Mouse (Mus musculus) cerebellum, adult 9-11 months (tissue): Measurements from ENCODE around the gene Trpm5.

Source experiments
- DNase-seq: peaks from one replicate; pipeline ENCODE4 v3.0.0; 2022

The Trpm5 gene

DNA sequence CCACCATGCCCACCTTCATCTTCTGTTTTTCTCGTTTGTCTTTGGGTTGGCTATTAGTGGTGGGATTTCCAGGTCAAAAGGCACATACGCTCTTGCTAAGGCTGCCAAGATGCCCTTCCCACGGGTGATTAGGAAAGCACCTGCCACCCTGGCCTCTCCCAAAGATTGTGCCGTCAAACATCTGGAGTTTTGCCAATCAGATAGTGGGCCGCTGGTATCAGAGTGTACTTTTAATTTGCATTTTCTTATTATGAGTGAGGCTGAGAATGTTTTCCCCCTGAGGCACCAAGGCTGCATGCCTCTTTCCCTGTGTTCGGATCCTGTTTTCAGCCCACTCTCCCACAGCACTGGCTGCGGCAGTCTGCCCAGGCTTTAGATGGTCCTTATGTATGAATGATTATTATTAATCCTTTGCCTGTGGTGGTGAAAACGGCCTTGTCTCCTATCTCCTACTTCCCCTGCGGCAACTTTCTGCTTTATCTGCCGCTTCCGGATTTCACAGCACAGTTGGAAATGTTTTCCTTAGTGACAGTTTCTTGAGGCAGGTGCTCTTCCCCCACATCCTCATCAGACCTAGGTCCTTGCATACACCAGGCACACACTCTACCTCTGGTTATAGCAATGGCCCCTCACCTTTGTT is 10.9 kb upstream of the Trpm5 start:
- no peak for DNase-seq

DNA sequence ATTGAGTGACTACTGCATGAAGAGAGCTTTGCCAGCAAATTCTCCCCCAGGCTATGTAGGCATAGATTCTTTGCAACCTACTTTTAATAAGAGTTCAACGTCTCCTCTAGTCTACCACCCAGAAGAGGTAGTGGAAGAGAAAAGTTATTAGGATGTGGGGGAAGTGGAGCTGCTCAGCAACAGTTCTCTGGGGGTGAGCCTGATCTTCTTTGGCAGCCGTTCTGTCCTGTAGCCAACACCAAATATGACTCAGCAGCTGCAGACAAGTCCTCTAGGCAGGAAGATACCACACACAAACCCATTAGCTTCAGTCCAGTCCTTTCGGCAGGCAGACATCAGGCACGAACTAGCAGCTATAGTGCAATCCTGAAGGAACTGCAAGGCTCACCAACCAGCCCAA is 6.3 kb upstream of the Trpm5 start:
- no peak for DNase-seq

DNA sequence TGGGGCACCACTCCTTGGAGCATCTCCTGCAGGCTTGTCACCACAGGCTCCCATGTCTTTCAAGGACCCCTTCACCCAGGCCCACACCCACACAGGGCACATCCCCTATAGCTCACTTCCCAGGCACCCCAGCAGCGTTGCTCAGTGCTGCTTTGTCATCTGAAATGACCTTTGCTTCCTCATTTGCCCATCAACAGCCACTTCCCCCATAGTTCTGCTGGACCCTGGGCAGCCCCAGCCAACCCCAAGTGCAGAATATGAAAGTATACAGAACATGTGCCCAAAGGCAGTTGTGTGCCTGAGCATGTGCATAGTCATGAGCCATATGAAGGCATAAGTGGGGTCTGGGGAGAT is 1.1 kb upstream of the Trpm5 start:
- DNase-seq, result no peak

DNA sequence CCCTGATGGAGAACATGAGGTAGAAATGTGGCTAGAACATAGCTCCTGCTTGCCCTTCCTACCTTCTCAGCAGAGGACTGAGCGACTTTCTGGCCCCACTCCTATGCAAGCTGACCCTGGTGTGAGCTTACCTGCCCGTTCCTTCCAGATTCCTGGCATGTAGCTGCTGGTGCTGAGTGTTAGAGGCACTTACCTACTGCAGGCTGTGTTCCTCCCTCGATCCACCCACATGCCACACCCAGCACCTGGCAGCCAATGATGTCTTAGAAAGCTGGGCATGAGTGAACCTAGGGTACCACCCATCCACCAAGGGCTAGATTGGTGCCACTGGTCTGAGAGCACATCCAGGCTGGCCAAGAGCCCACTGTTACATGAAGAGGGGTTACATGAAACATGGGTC is 595 bp downstream of the Trpm5 start:
- no peak for DNase-seq

DNA sequence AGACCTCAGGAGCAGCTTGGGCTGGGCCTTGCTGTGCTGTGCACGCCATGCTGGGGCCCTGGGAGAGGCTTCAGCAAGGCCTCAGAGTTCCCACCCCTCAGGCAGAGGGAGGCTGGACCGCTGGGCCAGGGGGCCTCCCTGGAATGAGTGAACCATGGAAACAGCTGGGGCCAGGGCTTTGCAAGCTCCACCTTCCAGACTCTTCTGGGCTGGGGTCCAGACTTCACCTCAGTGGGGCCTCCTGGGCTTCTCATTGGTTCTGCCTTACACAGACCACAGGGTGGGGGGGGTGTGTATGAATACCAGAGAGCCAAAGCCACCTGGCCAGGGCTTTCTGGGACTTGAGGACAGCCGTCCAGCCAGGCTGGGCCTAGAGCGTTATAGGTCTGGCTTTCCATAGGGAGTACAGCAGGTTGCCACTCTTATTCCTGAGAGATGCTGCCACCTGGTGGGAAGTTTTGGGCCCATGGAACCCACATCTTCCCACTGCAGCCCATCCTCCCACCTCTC is 7.3 kb downstream of the Trpm5 start:
- no peak for DNase-seq

DNA sequence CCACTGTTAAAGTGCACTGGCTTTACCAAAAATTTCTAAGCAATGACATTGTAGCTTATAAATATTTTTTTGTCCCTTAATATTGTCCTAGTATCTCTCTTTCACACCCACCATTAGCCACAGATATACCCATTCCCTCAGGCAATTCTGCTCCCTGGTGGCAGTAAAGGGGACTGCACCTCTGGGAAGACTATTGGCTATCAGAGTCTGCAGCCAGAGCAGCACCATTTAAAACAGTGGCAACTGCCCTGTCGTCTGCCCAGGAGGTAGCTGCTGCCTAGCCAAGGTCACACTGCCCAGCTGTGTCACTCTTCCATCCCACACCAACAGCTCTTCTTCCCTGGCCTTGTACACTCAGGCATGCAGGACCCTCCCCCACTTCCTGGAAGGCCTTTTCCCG is 8.1 kb downstream of the Trpm5 start:
- DNase-seq, result peak; percentile 43

DNA sequence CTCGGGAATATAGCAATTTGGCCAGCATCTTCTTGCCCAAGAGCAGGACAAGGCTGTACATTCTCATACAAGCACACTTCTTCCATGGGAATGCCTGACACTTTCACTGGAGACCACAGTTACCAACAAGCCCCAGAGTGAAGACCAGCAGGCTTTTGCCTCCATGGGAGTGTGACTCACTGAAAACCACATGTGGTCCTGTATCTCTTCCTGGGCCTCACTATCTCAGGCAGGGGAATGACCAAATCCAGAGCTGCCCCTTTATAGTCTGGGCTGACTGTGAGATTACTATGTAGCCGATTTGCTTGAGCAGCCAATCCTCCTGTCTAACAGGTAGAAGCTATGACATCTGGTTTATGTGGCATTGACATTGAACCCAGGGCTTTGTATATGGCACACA is 10.7 kb downstream of the Trpm5 start:
- no peak for DNase-seq

DNA sequence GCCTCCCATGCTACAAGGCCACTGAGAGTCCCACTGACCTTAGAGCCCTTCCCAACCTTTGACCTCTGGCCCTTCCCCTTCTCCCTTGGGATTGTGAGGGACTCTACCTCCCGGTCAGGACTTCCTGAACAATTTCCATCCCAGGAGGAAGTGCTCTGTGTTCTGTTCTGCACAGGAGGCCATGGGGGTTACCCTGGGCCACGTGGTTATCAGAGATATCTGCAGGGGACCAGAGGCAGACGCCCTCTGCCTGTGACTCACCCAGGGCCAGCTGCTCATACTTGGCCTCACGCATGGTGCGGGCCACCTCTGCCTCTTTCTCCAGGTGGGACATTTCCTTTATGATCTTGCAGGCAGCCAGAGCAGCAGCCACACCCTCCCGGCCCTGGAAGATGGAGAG is 12.4 kb downstream of the Trpm5 start:
- DNase-seq, result no peak

DNA sequence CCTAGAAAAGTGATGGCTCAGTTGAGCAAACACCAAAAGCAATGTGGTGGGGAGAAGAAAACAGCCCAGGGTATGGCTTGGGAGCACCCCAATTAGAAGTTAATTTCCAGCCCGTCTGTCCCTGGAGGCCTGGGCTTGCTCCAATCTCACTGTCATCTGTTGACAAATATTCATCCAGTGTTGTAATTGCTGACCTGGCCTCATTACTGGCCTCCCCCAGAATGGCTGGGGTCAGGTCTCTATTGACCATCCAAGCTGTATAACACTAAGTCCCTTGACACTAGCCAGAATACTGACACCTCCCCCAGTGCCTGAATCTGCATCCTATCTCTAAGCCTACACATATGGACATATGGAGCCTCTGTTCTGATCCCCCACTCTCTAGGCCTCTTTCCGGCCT is 17.1 kb downstream of the Trpm5 start:
- DNase-seq, result no peak

DNA sequence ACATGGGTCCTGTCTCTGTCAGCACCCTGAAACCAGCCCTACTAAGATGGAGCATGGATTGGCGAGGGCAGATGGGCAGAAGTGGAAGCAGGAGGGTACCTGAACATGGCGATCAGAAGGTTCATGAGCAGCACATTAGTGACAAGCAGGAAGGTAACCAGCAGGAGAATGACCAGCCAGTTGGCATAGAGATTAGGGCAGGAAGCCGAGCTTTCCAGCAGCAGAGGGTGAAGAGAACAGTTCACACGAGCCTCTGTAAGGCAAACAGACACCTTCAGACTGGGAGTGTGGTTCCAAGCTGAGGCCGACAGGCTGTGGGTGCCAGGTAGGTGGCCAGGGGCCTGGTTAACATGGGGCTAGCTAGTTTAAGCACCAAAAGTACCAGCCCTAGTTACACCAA is 19.0 kb downstream of the Trpm5 start:
- no peak for DNase-seq

DNA sequence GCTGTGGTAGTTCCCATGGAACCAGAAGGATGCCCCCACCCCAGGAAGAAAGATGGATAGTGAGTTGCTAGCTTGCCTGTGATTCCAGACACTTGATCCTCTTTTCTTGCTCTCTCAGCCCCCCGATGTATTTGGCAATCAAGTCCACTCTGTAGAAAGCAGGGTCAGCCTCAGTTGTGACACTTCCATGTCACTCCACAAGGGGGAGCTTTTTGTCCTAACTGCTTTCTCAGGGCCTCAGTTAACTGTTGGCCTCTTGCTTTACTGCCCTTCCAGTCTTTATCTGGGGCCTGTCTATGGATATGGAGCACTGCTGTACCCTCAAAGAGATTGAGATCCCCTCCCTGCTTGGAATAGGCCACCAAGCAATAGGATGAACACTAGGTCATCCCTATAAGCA is 21.4 kb downstream of the Trpm5 start:
- DNase-seq, result peak; percentile 30

DNA sequence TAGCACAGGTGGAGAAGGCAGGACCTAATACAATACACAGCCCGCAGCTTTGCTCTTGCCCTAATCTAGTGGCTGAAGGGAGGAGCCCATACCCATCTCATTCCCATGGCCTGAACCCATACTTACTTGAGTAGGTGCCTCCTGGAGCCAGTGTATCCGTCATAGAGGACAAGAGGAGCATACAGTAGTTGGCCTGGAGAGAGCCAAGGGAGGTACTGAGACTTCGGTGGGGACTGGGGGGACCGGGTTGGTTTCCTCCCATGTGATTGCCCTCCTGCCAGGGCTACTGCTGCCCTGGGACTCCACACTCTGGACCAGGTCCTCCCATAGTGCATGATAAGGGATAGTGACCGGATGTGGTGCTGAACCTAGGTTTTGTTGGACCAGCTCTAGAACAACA is 21.8 kb downstream of the Trpm5 start:
- peak; percentile 25 for DNase-seq

DNA sequence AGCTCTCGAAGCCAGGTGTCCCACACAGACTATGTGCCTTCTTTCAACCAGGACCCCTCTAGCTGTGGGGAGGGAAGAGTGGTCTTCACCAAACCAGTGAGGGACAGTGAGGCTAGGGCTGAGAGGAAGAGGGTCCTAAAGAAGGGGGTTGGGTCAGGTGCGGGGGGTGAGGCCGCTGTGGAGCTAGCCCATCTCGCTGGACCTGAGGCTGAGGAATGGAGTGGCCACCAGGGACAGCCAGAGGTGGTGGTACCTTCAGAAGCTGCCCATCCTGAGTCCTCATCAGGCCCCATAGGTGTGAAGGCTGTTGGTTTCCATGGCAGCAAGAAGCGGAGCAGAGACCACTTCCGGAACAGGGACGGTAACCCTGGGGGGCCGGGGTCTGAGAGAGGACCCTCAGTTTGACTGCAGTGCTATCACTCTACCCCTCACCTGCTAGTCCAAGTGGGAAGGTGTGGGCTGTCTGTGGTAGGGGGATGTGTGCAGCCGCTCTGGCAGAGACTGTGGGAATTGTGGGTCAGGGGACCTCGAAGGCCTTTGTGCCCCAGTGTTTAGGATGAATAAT is 23.9 kb downstream of the Trpm5 start:
- peak; percentile 66 for DNase-seq

DNA sequence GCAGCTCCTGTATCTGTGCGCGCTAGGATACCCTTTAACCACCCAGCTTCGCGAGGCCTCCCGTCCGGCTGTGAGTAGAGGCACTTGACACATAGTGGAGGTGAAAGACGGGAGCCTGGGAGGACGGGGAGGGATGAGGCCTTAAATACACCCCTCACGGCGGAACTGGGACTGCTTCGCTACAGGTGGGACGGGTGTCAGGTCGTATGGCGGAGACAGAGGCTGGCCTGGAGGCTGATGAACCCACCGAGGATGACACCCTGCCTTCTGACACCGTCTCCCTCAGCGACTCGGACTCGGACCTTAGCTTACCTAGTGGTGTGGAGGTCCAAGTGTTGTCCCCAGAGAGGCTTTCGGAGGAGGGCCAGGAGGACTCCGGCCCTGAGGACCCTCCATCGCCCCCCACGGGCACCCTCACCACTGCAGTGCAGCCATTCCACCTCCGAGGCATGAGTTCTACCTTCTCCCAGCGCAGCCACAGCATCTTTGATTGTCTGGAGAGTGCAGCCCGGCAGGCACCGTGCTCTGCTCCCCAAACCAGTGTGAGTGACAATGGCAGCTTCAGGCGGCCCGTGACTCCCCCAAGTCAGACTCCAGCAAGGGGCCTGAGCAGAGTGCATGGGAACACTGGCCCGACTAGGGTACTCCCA is 24.6 kb downstream of the Trpm5 start:
- peak; percentile 77 for DNase-seq

DNA sequence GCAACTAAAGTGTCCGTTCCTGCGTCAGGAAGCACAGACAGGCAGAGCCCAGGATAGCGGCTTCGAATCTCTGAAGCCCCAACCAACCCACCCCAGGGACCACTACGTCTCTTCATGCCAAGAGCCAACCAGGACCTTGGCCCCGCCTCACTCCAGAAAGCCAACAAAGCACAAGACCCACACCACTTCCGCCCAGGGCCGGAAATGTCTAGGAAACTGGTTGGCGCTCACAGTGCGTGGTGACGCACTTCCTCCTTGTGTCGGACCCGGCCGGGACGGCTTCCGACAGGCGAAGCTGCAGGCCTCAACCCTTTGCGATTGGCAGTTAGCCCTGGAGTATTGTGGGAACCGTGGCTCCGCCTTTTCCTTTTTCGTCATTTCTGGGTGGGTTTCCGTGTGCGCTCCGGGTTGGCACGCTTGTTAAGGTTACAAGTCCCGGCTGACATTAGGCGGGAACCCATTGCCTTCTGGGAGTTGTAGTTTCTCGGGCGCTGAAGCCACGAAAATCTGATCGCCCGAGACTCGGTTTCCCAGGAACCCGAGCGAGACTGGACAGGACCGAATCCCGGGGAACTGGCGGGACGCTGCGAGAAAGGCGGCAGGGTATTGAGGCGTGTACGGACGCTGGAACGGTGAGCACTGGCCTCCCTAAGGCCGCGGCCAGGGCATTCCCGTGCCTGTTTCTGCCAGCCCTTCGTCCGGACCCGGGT is 25.4 kb downstream of the Trpm5 start, which contains the start of gene Tssc4:
Tssc4 (plus strand) TSS at position 368 of the 710 bp plus-strand sequence.
- peak; percentile 100 for DNase-seq

DNA sequence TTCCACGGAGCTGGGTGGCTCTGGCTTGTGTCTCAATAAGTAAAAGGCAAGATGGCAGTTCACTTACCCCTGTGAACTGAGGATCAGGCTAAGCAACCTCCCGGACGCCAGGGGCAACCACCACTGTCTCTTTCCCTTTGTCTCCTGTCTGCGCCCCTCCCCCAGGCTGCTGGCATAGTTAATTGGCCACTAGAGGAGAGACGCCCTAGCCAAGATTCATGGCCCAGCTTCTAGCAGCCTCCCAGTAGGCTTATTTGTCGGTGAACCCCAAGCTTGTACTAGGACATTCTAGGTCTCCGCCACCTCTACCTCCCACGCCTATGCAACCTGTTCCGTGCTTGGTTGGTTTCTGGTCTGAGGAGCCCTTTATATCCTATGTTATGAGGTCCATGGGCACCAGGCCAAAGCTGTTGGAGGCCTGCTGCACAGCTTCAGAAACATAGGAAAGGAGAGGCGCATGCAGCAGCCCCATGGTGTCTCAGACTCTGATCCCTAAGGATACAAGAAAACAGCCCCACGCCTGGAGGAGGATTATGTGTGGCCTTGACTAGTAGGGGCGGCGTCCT is 26.0 kb downstream of the Trpm5 start:
- no peak for DNase-seq

DNA sequence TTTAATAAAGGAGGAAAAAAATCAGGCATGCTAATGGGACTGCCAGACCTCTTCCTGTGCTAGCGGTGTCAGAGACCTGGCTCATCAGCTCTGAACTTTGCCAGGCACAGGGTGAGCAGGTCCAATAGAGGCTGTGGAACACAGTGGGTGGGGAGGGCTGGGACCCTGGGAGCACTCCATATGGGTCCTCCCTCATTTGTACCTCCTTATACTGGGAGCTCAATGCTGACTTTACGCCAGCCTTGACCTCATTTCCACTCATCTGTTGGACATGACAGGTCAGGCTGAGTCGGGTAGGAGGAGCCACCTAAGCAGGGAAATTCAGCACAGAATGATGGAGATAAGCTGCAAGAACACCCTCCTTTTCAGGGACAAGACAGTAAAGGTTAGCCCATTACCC is 26.5 kb downstream of the Trpm5 start:
- DNase-seq, result peak; percentile 67

DNA sequence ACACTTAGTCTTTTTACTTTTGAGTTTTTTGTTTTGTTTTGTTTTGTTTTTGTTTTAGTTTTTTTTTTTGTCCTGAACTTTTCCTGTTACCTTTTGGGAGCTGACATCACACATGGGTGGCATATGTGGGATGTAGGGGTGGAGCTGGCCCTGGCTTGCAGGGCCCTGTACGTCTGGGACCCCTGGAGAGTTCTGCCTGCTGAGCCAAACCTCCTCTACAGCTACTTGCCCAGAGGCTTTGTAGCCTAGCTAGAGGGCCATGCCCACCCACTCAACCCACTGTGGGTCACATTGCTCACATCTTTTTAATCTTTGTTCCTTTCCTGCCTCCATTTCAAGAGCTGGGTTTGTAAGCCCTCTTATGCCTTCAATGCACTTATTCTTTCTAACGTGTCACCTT is 27.0 kb downstream of the Trpm5 start:
- DNase-seq, result peak; percentile 64

DNA sequence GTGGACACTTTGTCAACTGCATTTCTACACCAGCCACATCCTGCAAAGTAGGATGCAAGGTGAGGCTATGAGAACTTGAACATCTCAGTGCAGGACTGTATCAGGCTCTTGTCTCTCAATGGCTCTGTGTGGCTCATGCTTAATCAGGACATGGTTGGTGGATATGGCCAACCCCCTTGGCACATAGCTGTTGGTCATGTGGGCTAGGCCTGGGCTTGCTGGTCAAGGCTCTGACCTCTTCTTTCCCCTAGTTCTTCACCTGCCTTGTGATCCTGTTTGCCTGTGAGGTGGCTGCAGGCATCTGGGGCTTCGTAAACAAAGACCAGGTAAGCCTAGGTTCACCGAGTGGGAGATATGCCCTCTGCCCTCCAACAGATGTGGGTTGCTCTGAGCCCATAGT is 28.8 kb downstream of the Trpm5 start:
- DNase-seq, result no peak

DNA sequence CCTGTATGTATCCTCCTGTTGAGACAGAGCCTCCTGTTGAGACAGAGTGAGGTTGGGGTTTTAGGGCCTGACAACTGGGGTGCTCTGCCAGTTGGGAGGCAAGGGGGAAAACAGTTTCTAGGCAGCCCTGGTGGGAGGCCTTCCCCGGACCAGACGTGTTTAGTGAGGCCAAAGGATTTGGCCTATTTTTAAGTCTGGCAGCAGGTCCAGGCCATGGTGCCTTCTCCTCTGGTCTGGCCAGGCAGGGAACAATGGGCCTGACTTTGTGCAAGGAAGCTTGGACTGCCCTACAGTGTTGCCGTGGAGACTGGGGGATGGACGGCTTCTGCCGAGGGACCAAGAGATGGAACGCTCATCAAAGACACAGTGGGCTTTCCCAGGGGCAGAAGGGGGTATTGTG is 30.2 kb downstream of the Trpm5 start:
- peak; percentile 59 for DNase-seq

DNA sequence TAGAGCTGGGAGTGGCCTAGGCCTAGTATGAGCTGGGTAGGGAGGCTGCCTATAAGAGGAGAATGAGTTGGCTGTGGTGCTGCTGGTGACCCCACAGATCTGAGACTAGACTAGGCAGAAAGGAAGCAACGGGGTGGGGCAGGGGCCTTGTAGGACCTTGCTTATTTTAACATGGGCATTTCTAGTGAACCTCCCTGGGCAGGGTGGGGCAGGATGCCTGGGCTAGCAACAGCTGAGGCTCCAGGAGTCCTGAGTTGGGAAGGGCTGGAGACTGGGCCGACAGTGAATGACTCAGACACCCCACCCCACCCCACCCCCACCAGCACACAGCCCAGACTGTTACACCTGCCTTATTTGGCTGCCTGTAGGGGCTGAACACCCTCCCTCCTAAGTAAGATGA is 31.7 kb downstream of the Trpm5 start:
- no peak for DNase-seq

DNA sequence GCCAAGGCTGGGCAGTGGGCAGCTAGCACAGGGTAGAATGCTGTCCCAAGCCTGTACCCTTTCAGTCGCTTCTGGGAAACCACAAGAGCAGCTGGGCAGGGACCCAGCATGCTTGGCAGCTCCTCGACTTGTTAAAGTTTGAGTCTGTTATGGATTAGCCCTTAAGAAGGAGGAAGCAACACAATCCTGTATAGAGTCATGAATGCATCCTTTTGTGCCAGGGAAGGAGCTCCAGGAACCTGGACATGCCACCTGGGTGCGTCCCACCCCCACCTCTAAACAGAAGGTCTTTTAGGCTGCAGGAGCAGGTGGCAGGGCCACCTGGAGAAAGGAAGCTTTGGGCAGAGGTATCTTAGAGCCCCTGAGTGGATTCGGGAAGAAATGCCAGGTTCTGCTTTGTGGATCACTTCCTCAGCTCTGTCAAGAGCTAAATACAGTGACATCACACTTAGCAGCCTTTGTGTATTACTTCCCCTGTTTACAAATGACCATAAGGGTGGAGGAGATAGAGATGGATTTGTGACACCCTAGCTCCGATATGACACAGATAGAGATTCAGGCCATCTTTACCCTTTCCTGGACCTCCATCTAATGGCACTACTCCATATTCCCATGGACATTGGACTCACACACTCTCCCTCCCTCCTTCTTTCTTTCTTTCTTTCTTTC is 35.1 kb downstream of the Trpm5 start:
- peak; percentile 77 for DNase-seq

DNA sequence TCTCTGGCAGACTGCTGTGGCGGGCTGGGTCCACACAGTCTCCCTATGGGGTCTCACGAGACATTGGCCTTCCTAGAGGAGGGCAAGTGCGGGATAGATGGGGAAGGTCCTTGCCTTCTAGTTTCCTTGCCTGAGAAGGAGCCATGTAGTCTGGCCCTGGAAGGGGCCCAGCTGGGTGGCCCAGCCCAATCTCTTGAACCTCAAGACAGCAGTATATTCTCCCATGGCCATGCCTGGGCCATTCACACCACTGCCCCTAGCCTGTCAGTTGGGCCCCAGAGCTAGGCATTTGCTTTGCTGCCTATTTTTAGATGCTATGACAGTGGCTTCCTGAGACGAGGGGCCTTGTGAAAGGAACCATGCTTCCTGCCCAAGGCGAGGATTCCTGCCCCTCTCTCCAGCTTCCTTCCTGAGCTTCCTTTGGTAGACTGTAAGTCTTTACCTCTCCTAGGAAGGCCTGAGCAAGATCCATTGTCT is 36.2 kb downstream of the Trpm5 start:
- peak; percentile 28 for DNase-seq
